Mouse (Mus musculus) cerebellum, postnatal 4 days (tissue): Measurements from ENCODE around the gene Thtpa.
A peak's percentile ranks its signal among the peaks of the same experiment; 100 is the strongest.

Source experiments
- DNase-seq, 2 experiments: peaks; one replicate each; pipeline ENCODE4 v3.0.0; 2022; ENCODE audit warnings: low spot score in 2 of 2, mixed read lengths in 1 of 2

Gene Thtpa

DNA sequence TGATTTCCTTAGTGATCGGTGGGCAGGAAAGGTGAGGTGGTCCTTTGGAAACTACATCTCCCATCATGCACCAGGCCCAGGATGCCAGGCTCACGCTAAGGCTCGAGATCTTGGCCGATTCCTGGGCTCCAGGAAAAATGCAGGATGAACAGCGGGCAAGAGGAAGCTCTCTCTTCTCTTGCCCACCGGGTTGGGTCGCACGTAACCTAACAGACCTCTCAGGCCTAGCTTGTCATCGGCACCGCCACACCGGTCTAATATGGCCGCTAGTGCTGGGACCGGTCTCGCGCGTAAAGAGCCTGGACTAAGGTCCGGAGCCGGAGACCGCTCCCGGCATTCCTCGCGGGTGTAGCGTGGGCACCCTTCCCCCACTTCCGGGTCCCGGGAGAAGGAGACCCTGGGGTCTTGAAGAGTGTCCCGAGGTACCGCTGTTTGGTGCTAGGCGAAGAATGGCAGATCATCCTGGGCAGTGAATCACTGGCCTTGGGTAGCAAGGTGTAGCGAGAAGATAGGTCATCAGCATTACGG lies at the start of gene Thtpa:
TSS of gene Thtpa (plus strand) at position 81 of the 528 bp plus-strand sequence.
- peak; percentile 48 to 80 for DNase-seq

GRCm38 (mm10) chr14:55047971-55048531 lies 46.5 kb upstream of the Thtpa start:
- no peak for DNase-seq

- DNase-seq = peak; percentile 70 to 94
Measured at GRCm38 (mm10) chr14:55052496-55052895, 42.1 kb upstream of the Thtpa start.

DNA sequence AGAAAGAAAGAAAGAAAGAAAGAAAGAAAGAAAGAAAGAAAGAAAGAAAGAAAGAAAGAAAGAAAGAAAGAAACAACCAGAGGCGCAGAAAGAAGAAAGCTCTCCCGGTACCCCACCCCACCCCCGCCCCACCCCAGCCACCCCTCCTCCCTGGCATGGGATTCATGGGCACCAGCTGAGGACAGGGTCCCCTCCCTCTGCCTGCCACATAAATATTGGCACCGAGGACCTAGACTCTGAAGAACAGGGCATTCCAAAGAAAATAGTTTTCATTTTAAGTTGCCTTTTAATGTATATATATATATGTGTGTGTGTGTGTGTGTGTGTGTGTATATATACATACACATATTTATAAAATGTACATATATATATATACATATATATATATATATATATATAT lies 41.5 kb upstream of the Thtpa start:
- DNase-seq = no peak

DNA sequence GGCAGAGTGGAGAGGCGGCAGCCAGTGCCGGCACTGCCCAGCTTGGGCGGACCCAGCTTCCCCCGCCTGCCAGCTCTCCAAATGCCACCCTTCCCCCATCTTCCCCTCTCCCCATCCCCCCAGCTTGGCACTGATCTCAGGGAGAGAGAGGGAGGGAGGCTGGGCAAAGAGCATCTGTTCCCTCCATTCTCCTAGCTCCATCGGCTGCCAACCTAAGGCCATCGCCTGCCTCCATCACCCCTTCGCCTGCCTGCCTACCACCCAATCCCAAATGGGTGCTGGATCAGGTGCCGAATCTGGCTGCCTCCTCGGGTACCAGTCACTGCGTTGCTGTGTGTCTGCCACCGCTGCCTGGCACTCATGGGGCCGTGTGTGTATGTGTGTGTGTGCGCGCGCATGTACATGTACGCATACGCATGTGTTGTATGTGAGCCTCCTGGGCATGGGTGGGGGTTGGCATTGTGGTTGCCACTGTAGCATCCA lies 40.8 kb upstream of the Thtpa start:
- peak; percentile 66 to 94 for DNase-seq

GRCm38 (mm10) chr14:55054191-55054749 lies 40.3 kb upstream of the Thtpa start:
- DNase-seq = peak in 1 of 2 experiments; percentile 73

- peak; percentile 80 to 97 for DNase-seq
Measured at GRCm38 (mm10) chr14:55055167-55055834, 39.3 kb upstream of the Thtpa start.

GRCm38 (mm10) chr14:55059009-55059408 lies 35.6 kb upstream of the Thtpa start:
- no peak for DNase-seq

DNA sequence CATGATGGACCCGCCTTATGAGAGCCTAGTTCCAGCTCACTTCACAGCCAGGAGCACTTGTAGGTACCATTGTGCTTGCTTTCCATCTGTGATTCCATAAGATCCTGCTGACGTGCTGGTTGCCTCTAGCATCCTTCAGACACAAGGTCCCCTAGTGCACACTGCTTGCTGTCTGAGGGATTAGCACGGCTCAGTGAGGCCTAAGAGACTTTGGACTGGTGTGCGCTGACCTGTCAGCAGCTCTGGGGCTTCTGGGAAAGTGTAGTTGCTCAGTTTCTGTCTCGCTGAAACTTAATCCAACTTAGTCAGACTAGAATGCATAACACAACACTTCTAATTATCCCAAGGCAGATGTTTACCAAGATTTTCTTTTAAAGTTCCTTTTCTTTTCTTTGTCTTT lies 34.7 kb upstream of the Thtpa start:
- DNase-seq = no peak

- DNase-seq = no peak
Measured at GRCm38 (mm10) chr14:55061845-55062244, 32.7 kb upstream of the Thtpa start.

DNA sequence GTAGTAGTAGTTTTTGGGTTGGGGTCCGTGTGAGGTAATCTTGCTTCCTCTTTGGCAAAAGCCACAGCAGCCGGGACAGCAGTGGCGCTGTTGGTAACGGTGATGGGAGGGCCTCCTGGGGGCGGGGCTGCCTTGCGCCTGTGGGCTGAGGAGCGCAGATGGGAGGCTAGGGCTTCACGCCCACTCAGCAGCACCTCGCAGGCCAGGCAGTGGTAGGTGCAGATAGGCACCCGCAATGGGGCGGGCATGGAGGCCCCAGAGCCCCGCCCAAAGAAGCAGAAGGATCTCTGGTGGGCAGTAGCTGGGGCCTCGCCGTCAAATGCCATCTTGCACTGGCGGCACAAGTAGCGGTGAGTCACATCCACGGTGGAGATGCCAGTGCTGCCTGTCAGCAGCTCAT lies 32.0 kb upstream of the Thtpa start:
- peak in 1 of 2 experiments; percentile 63 for DNase-seq

- no peak for DNase-seq
Measured at GRCm38 (mm10) chr14:55063117-55063516, 31.5 kb upstream of the Thtpa start.

GRCm38 (mm10) chr14:55063581-55064381 lies 30.8 kb upstream of the Thtpa start:
- DNase-seq = no peak

DNA sequence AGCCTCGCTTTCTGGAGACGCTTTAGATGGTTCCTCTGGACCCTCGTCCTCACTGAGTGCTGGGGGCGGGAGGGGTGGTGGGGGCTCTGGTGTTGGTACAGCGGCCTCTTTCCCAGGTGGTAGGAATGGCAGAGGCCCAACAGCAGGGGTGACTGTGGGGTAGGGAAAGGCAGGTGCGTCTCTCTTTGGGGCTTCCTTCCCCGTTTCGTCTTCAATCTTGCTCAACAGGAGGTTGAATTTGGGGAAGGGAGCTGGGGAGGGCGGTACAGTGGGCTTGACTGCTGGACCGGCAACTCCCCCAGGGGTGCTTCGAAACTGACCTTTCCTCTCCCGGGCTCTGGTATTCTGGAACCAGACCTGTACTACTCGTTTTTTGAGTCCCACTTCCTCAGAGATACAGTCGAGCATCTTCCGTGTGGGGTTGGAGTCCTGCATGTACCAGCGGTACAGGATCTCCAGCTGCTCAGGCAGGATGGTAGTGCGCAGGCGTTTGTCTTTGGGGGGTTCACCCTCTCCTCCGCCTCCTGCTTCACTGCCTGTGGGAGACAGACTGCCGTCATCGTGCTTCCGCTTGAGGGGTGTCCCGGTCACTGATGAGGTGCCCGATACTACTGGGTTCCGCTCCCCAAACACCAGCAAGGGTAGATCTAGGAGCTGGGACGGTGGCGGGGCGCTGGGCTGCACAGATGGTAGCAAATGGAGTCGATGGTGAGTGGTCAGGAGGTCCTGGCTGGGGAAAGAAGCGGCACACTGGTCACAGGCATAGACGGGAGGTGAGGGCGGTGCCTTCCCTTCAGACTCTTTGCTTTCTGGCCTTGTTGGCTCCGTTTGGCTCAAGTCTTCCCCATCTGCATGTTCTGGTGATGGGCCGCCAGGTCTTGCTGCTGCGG lies 29.9 kb upstream of the Thtpa start:
- no peak for DNase-seq

GRCm38 (mm10) chr14:55065391-55065790 lies 29.2 kb upstream of the Thtpa start:
- DNase-seq = no peak

DNA sequence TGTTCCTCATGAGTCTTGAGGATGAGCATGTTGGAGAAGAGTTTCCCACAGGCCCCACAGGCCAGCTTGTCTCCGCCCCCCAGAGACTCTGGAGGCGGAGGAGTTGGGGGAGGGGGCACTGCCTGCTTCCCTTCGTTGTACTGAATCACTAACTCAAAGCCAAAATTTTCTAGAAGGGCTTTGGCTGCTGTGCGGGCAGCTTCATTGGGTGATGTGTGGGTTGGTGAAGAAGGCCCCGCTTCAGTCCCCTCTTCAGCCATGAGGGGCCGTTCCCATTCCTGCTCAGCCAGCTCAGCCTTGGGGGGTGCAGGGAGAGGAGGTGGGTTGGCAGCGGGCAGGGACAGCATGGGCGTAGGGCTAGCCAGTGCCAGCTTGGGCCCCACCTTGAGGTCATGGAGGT lies 28.5 kb upstream of the Thtpa start:
- no peak for DNase-seq

DNA sequence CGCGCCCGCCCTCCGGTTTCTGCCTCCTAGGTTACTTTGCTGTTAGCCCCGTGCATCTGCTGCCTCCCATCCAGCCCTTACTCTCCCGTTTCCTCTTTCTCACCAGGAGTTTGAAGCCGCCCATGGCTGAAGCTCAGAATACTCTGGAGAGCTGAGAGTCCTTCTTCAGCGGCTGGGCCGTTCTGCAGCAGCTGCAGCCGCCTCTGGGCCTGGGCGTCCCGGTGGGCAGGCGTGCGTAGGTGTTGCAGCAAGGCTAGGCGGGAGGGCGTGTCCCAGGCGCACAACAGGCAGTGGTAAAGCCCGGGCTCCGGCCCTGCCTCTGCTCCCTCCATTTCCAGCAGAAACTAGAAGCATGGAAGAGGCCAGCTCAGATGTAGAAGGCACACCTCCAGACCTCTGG lies 22.8 kb upstream of the Thtpa start:
- no peak for DNase-seq

- DNase-seq = no peak
Measured at GRCm38 (mm10) chr14:55074416-55074815, 20.2 kb upstream of the Thtpa start.

DNA sequence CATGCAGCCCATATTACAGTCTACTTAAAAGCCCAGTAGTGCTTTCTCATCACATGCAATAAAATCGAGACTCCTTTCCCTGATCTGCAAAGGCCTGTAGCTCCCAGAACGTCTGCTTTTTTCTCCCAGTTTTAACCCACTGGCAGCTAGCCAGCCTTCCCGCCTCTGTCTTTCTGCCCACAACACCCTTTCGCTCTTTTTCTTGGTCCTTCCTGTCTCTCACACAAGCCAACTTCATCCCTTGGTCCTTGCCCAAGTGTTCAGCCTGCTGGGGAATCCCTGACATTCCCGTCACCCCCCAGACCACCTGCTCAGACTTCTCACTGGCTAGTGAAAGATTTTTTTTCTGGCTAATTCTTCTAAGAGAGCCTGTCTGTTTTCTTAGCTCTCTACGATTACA lies 18.4 kb upstream of the Thtpa start:
- DNase-seq = no peak

DNA sequence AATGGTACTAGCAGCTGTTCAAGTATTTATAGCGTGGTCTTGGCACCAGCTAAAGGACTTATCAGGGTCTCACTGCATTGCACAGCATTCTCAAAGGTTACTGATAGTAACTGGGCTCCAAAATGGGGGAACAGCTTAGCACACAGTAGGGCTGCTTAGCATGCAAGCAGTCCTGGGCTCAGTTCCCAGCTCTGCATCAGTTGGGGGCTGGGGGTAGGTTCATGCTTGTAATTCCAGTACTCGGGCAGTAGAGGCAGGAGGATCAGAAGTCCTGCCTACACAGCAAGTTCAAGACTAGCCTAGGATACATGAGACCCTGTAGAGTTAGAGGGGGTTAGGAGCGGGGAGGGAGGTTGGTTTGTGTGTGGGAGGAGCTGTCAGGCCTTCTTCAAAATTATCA lies 17.6 kb upstream of the Thtpa start:
- DNase-seq = no peak
